Mouse (Mus musculus): Measurements from ENCODE around the gene Nfib. TPM values are rescaled to one million over a fixed set of nuclear protein-coding genes. Genes with fewer than 3 reads are reported as not detected.

Nfib gene
- polyA plus RNA-seq, 1 experiment, result 7.7 TPM

GRCm38 (mm10) chr4:82447061-82447671, 258.4 kb downstream of the Nfib start:
- no peak overlapping the region for H3K4me3 ChIP-seq
- peak; percentile 97 for TF ChIP-seq USF1 (IDR thresholded peaks at IDR 0.05; ENCODE audit: low read depth)
- no peak for TF ChIP-seq E2F4 (IDR thresholded peaks at IDR 0.05; ENCODE audit: insufficient read depth)
- no peak for TF ChIP-seq MAX (IDR thresholded peaks at IDR 0.05; ENCODE audit: low read depth)
- TF ChIP-seq POLR2AphosphoS2 (IDR thresholded peaks at IDR 0.05; ENCODE audit: insufficient read length, low read depth), result no peak
- peaks cover 57% of the 10 kb centered on the region for H3K79me2 ChIP-seq (ENCODE audit: control insufficient read depth, insufficient read depth)
- no peaks in the 10 kb centered on the region for H3K36me3 ChIP-seq (ENCODE audit: control insufficient read depth, insufficient read depth)
- no peaks in the 10 kb centered on the region for H3K27me3 ChIP-seq (ENCODE audit: control insufficient read depth, insufficient read depth, insufficient read length)
- no peak overlapping the region for H3ac ChIP-seq (ENCODE audit: control insufficient read depth, insufficient read length)
- H3K4me2 ChIP-seq (ENCODE audit: low read depth), result peak overlapping the region; percentile 44

GRCm38 (mm10) chr4:82444078-82444477, 261.5 kb downstream of the Nfib start:
- Histone ChIP-seq H3K36me3 (ENCODE audit: control insufficient read depth, insufficient read depth) (no peaks in the 10 kb centered on the region), H3K79me2 (ENCODE audit: control insufficient read depth, insufficient read depth) (peaks cover 51% of the 10 kb centered on the region), H3K4me3 (no peak overlapping the region), H3K4me2 (ENCODE audit: low read depth) (peak overlapping the region; percentile 13), H3ac (ENCODE audit: control insufficient read depth, insufficient read length) (no peak overlapping the region), H3K27me3 (ENCODE audit: control insufficient read depth, insufficient read depth, insufficient read length) (no peaks in the 10 kb centered on the region)
- TF ChIP-seq REST (IDR thresholded peaks at IDR 0.05; ENCODE audit: insufficient read depth, insufficient read length) (no peak), MYOD1 (IDR thresholded peaks at IDR 0.05; ENCODE audit: control insufficient read depth in 1 of 3, insufficient read length in 2 of 3, low read depth in 2 of 3) (no peak), MAX (IDR thresholded peaks at IDR 0.05; ENCODE audit: low read depth) (no peak), USF1 (IDR thresholded peaks at IDR 0.05; ENCODE audit: low read depth) (no peak), POLR2A (IDR thresholded peaks at IDR 0.05; ENCODE audit: insufficient read length, low read depth) (no peak), E2F4 (IDR thresholded peaks at IDR 0.05; ENCODE audit: insufficient read depth) (no peak), TCF3 (IDR thresholded peaks at IDR 0.05; ENCODE audit: insufficient read length, low read depth) (no peak), MYOG (IDR thresholded peaks at IDR 0.05; ENCODE audit: control insufficient read depth in 1 of 3, insufficient read depth in 1 of 3, insufficient read length in 2 of 3, low read depth in 2 of 3) (no peak), POLR2AphosphoS2 (IDR thresholded peaks at IDR 0.05; ENCODE audit: insufficient read length, low read depth) (no peak), SRF (IDR thresholded peaks at IDR 0.05; ENCODE audit: control insufficient read depth, insufficient read length, low read depth) (no peak)

- TF ChIP-seq MAX (IDR thresholded peaks at IDR 0.05; ENCODE audit: low read depth) (no peak), USF1 (IDR thresholded peaks at IDR 0.05; ENCODE audit: low read depth) (no peak), MYOG (IDR thresholded peaks at IDR 0.05; ENCODE audit: control insufficient read depth in 1 of 3, insufficient read depth in 1 of 3, insufficient read length in 2 of 3, low read depth in 2 of 3) (no peak), REST (IDR thresholded peaks at IDR 0.05; ENCODE audit: insufficient read depth, insufficient read length) (no peak), SRF (IDR thresholded peaks at IDR 0.05; ENCODE audit: control insufficient read depth, insufficient read length, low read depth) (no peak), CEBPB (IDR thresholded peaks at IDR 0.05; ENCODE audit: insufficient read depth, poor library complexity, severe bottlenecking) (no peak), TCF12 (IDR thresholded peaks at IDR 0.05; ENCODE audit: insufficient read depth, poor library complexity, severe bottlenecking) (no peak), POLR2AphosphoS2 (IDR thresholded peaks at IDR 0.05; ENCODE audit: insufficient read length, low read depth) (no peak), E2F4 (IDR thresholded peaks at IDR 0.05; ENCODE audit: insufficient read depth) (no peak), MYOD1 (IDR thresholded peaks at IDR 0.05; ENCODE audit: control insufficient read depth in 1 of 3, insufficient read length in 2 of 3, low read depth in 2 of 3) (no peak), POLR2A (IDR thresholded peaks at IDR 0.05; ENCODE audit: insufficient read length, low read depth) (no peak), TCF3 (IDR thresholded peaks at IDR 0.05; ENCODE audit: insufficient read length, low read depth) (no peak)
- Histone ChIP-seq H3K79me2 (ENCODE audit: control insufficient read depth, insufficient read depth) (peaks cover 56% of the 10 kb centered on the region), H3K27me3 (ENCODE audit: control insufficient read depth, insufficient read depth, insufficient read length) (no peaks in the 10 kb centered on the region), H3ac (ENCODE audit: control insufficient read depth, insufficient read length) (no peak overlapping the region), H3K36me3 (ENCODE audit: control insufficient read depth, insufficient read depth) (no peaks in the 10 kb centered on the region), H3K4me3 (no peak overlapping the region), H3K4me2 (ENCODE audit: low read depth) (no peak overlapping the region)
These were observed 262.1 kb downstream of the Nfib start for GRCm38 (mm10) chr4:82443441-82443840.

- no peaks in the 10 kb centered on the region for H3K36me3 ChIP-seq (ENCODE audit: control insufficient read depth, insufficient read depth)
- H3ac ChIP-seq (ENCODE audit: control insufficient read depth, insufficient read length), result no peak overlapping the region
- H3K79me2 ChIP-seq (ENCODE audit: control insufficient read depth, insufficient read depth), result peaks cover 61% of the 10 kb centered on the region
- no peak for TF ChIP-seq E2F4 (IDR thresholded peaks at IDR 0.05; ENCODE audit: insufficient read depth)
- no peak for TF ChIP-seq TCF12 (IDR thresholded peaks at IDR 0.05; ENCODE audit: insufficient read depth, poor library complexity, severe bottlenecking)
- TF ChIP-seq SRF (IDR thresholded peaks at IDR 0.05; ENCODE audit: control insufficient read depth, insufficient read length, low read depth), result no peak
- no peak for TF ChIP-seq REST (IDR thresholded peaks at IDR 0.05; ENCODE audit: insufficient read depth, insufficient read length)
- TF ChIP-seq CEBPB (IDR thresholded peaks at IDR 0.05; ENCODE audit: insufficient read depth, poor library complexity, severe bottlenecking), result no peak
- no peak for TF ChIP-seq POLR2A (IDR thresholded peaks at IDR 0.05; ENCODE audit: insufficient read length, low read depth)
- H3K27me3 ChIP-seq (ENCODE audit: control insufficient read depth, insufficient read depth, insufficient read length), result no peaks in the 10 kb centered on the region
- no peak overlapping the region for H3K4me3 ChIP-seq
- no peak overlapping the region for H3K4me2 ChIP-seq (ENCODE audit: low read depth)
These were observed 262.5 kb downstream of the Nfib start for GRCm38 (mm10) chr4:82443003-82443402.

- Histone ChIP-seq H3K36me3 (ENCODE audit: control insufficient read depth, insufficient read depth) (no peaks in the 10 kb centered on the region), H3K4me3 (no peak overlapping the region), H3ac (ENCODE audit: control insufficient read depth, insufficient read length) (no peak overlapping the region), H3K27me3 (ENCODE audit: control insufficient read depth, insufficient read depth, insufficient read length) (no peaks in the 10 kb centered on the region), H3K79me2 (ENCODE audit: control insufficient read depth, insufficient read depth) (peaks cover 53% of the 10 kb centered on the region), H3K4me2 (ENCODE audit: low read depth) (no peak overlapping the region)
- TF ChIP-seq SRF (IDR thresholded peaks at IDR 0.05; ENCODE audit: control insufficient read depth, insufficient read length, low read depth) (no peak), REST (IDR thresholded peaks at IDR 0.05; ENCODE audit: insufficient read depth, insufficient read length) (no peak), MYOD1 (IDR thresholded peaks at IDR 0.05; ENCODE audit: control insufficient read depth in 1 of 3, insufficient read length in 2 of 3, low read depth in 2 of 3) (no peak), USF1 (IDR thresholded peaks at IDR 0.05; ENCODE audit: low read depth) (no peak), MYOG (IDR thresholded peaks at IDR 0.05; ENCODE audit: control insufficient read depth in 1 of 3, insufficient read depth in 1 of 3, insufficient read length in 2 of 3, low read depth in 2 of 3) (no peak), CEBPB (IDR thresholded peaks at IDR 0.05; ENCODE audit: insufficient read depth, poor library complexity, severe bottlenecking) (no peak), E2F4 (IDR thresholded peaks at IDR 0.05; ENCODE audit: insufficient read depth) (no peak), TCF12 (IDR thresholded peaks at IDR 0.05; ENCODE audit: insufficient read depth, poor library complexity, severe bottlenecking) (no peak), TCF3 (IDR thresholded peaks at IDR 0.05; ENCODE audit: insufficient read length, low read depth) (no peak), MAX (IDR thresholded peaks at IDR 0.05; ENCODE audit: low read depth) (no peak), POLR2AphosphoS2 (IDR thresholded peaks at IDR 0.05; ENCODE audit: insufficient read length, low read depth) (no peak), POLR2A (IDR thresholded peaks at IDR 0.05; ENCODE audit: insufficient read length, low read depth) (no peak)
These were observed 264.9 kb downstream of the Nfib start for GRCm38 (mm10) chr4:82440606-82441005.

All from myocyte (in vitro differentiated cells).